In the genomic region with DNA sequence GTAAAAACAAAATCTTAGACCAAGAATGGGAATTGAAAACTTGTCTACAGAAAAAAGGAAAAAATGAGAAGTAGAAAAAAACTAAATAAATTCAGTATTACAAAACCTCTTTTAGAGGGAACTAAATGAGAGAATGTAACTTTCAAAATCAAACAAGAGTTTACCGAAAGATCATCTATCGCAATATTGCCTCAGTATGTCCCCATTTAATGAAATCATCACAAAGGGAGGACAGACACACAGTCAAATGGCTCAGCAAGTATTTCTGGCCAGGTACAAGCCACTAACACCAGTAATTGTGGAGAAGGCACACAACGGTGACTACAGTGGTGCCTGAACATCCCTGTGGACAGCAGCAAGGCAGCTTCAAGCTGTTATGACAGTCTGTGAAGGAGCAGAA, we compare ENCODE assay signal across 29 mouse cellular contexts.
DNase-seq lines count a peak whose midpoint lies in the region; ATAC-seq and TF ChIP-seq lines count a peak whose summit lies in the region.
"Had no signal": no experiment of that assay in that cellular context is flagged by ENCODE, and none has a peak within 500 bp of the region (broad histone marks: within the 10 kb centered on the region; RNA-seq: fewer than 3 reads in every experiment).

No protein-coding gene starts in this region.

- H3K36me3 ChIP-seq in liver, adult 2 months (ENCODE audit: control insufficient read depth, insufficient read depth, low read length): peaks cover 4% of the 10 kb centered on the region; the same call in 1 of the 2 replicates
- 0 out of 2 replicates have a peak, but pooled peaks cover 3% of the 10 kb centered on the region for H3K36me3 ChIP-seq in liver, postnatal 0 days (replicated peaks; ENCODE audit: insufficient read depth, low read length)
- H3K36me3 ChIP-seq in megakaryocyte, embryonic 14.5 days (replicated peaks; ENCODE audit: low read length): no peaks in the 10 kb centered on the region
- H3K36me3 ChIP-seq in midbrain, postnatal 0 days (ENCODE audit: insufficient read depth, low read length): no peaks in the 10 kb centered on the region
- H3K36me3 ChIP-seq: embryonic facial prominence, embryonic 12.5 days; embryonic facial prominence, embryonic 15.5 days; heart, embryonic 12.5 days; hindbrain, embryonic 10.5 days had no signal

- no peaks in the 10 kb centered on the region for H3K79me2 ChIP-seq in liver, adult 2 months (ENCODE audit: control insufficient read depth, insufficient read depth, low read length)

- H3K9ac ChIP-seq in liver, adult 2 months (ENCODE audit: low read depth, low read length): no peak overlapping the region
- no peak overlapping the region for H3K9ac ChIP-seq in liver, postnatal 0 days (replicated peaks)
- H3K9ac ChIP-seq in midbrain, postnatal 0 days (replicated peaks; ENCODE audit: low read length, poor library complexity, severe bottlenecking): no peak overlapping the region
- H3K9ac ChIP-seq: embryonic facial prominence, embryonic 12.5 days; embryonic facial prominence, embryonic 15.5 days; forebrain, postnatal 0 days; heart, embryonic 12.5 days; heart, embryonic 15.5 days; hindbrain, embryonic 13.5 days had no signal

- no peaks in the 10 kb centered on the region for H3K27me3 ChIP-seq in liver, adult 2 months (ENCODE audit: control insufficient read depth, insufficient read depth, low read length)
- no peaks in the 10 kb centered on the region for H3K27me3 ChIP-seq in liver, postnatal 0 days (ENCODE audit: insufficient read depth, low read length)
- no peaks in the 10 kb centered on the region for H3K27me3 ChIP-seq in megakaryocyte, embryonic 14.5 days (replicated peaks)
- H3K27me3 ChIP-seq in midbrain, postnatal 0 days (ENCODE audit: insufficient read depth, low read length): no peaks in the 10 kb centered on the region
- H3K27me3 ChIP-seq: embryonic facial prominence, embryonic 12.5 days; embryonic facial prominence, embryonic 15.5 days; heart, embryonic 12.5 days; heart, embryonic 15.5 days; hindbrain, embryonic 13.5 days had no signal

- no peak overlapping the region for H3K27ac ChIP-seq in liver, adult 2 months (replicated peaks; ENCODE audit: insufficient read depth, low read depth, low read length)
- H3K27ac ChIP-seq in liver, postnatal 0 days (ENCODE audit: low read depth): no peak overlapping the region
- no peak overlapping the region for H3K27ac ChIP-seq in midbrain, postnatal 0 days (ENCODE audit: low read depth, low read length)
- H3K27ac ChIP-seq: embryonic facial prominence, embryonic 12.5 days; embryonic facial prominence, embryonic 15.5 days; gastrocnemius, adult 2 months; heart, embryonic 15.5 days; hindbrain, embryonic 10.5 days; hindbrain, embryonic 13.5 days had no signal

- peaks cover 2% of the 10 kb centered on the region for H3K4me1 ChIP-seq in liver, adult 2 months (ENCODE audit: control insufficient read depth, insufficient read depth, low read length)
- H3K4me1 ChIP-seq in liver, postnatal 0 days (ENCODE audit: insufficient read depth): no peaks in the 10 kb centered on the region
- no peaks in the 10 kb centered on the region for H3K4me1 ChIP-seq in megakaryocyte, embryonic 14.5 days
- H3K4me1 ChIP-seq in midbrain, postnatal 0 days (ENCODE audit: insufficient read depth, low read length): no peaks in the 10 kb centered on the region
- H3K4me1 ChIP-seq: embryonic facial prominence, embryonic 12.5 days; embryonic facial prominence, embryonic 15.5 days; heart, embryonic 12.5 days; heart, embryonic 15.5 days; hindbrain, embryonic 10.5 days; hindbrain, embryonic 13.5 days had no signal

- H3K4me3 ChIP-seq in liver, adult 2 months (ENCODE audit: insufficient read depth, low read depth, low read length): no peak overlapping the region
- no peak overlapping the region for H3K4me3 ChIP-seq in liver, postnatal 0 days (ENCODE audit: low read depth, low read length)
- peak overlapping the region; percentile 56 for H3K4me3 ChIP-seq in megakaryocyte, embryonic 14.5 days (replicated peaks)
- no peak overlapping the region for H3K4me3 ChIP-seq in midbrain, postnatal 0 days (ENCODE audit: low read depth, low read length)
- H3K4me3 ChIP-seq: embryonic facial prominence, embryonic 12.5 days; embryonic facial prominence, embryonic 15.5 days; gastrocnemius, adult 2 months; heart, embryonic 12.5 days; heart, embryonic 15.5 days; hindbrain, embryonic 10.5 days; hindbrain, embryonic 13.5 days had no signal

- no peaks in the 10 kb centered on the region for H3K9me3 ChIP-seq in liver, postnatal 0 days (ENCODE audit: low read length)
- H3K9me3 ChIP-seq in megakaryocyte, embryonic 14.5 days: no peaks in the 10 kb centered on the region
- no peaks in the 10 kb centered on the region for H3K9me3 ChIP-seq in midbrain, postnatal 0 days (ENCODE audit: low read length)
- H3K9me3 ChIP-seq: embryonic facial prominence, embryonic 12.5 days; embryonic facial prominence, embryonic 15.5 days; heart, embryonic 12.5 days; heart, embryonic 15.5 days; hindbrain, embryonic 10.5 days; hindbrain, embryonic 13.5 days had no signal

- H3K4me2 ChIP-seq in liver, postnatal 0 days (ENCODE audit: low read depth, low read length): no peak overlapping the region
- no peak overlapping the region for H3K4me2 ChIP-seq in midbrain, postnatal 0 days (ENCODE audit: low read depth, low read length, poor library complexity, severe bottlenecking)
- H3K4me2 ChIP-seq: embryonic facial prominence, embryonic 12.5 days; embryonic facial prominence, embryonic 15.5 days; heart, embryonic 12.5 days; heart, embryonic 15.5 days; hindbrain, embryonic 13.5 days had no signal

- no peak for TF ChIP-seq CTCF in liver, adult 2 months (IDR thresholded peaks at IDR 0.05; ENCODE audit: low read depth, low read length)
- no peak for TF ChIP-seq CTCF in liver, postnatal 0 days (IDR thresholded peaks at IDR 0.05; ENCODE audit: low read depth)
- no peak for TF ChIP-seq CTCF in midbrain, postnatal 0 days (IDR thresholded peaks at IDR 0.05)

- ATAC-seq in liver, postnatal 0 days: no peak
- no peak for ATAC-seq in midbrain, postnatal 0 days (ENCODE audit: low FRiP score)
- ATAC-seq: activated CD4-positive, CD25-positive, alpha-beta regulatory T cell, adult 4 months; forebrain, embryonic 14.5 days; forebrain, postnatal 0 days; hindbrain, embryonic 16.5 days had no signal

- TF ChIP-seq EP300 in liver, postnatal 0 days (IDR thresholded peaks at IDR 0.05; ENCODE audit: low read depth): no peak

- DNase-seq in liver, adult 2 months (ENCODE audit: extremely low read depth, low read depth, low spot score): peak; percentile 41
- DNase-seq in liver, postnatal 0 days: no peak
- DNase-seq in c-Kit-positive CD71-negative TER-119-negative erythroid progenitor cells, embryonic 14.5 days (ENCODE audit: low read depth): peak; percentile 5
- DNase-seq in kidney, adult 18-20 months: no peak
- no peak for DNase-seq in kidney, adult 11 months
- no peak for DNase-seq in cerebellum, adult 9-11 months
- no peak for DNase-seq in midbrain, postnatal 0 days (ENCODE audit: low spot score)
- DNase-seq: adrenal gland, adult 8-10 months; adrenal gland, postnatal 25 days; B cell, adult 2 months; cerebellum, adult 11-12 months; cerebellum, adult 8-10 months; cerebellum, postnatal 14 days; forebrain, postnatal 0 days; gastrocnemius, adult 2 months; gastrocnemius, postnatal 14 days; heart, adult 18-20 months; heart, postnatal 10 days; heart, postnatal 36 days had no signal

- WGBS in liver, adult 2 months: 48% methylated on average over 3 of the region's 3 CpGs
- WGBS in liver, postnatal 0 days (ENCODE audit: insufficient replicate concordance): 84% methylated on average over 3 of the region's 3 CpGs
- 95% methylated on average over 3 of the region's 3 CpGs for WGBS in midbrain, postnatal 0 days

- no peak for TF ChIP-seq POLR2A in liver, adult 2 months (IDR thresholded peaks at IDR 0.05; ENCODE audit: extremely low read depth, insufficient read depth, low read length)

Comparison
In these comparisons a context has a peak if more than half of its experiments do, and no peak if none do; other contexts are left out.
1. DNase-seq: peak in liver, adult 2 months (single experiment) and c-Kit-positive CD71-negative TER-119-negative erythroid progenitor cells, embryonic 14.5 days (single experiment); none in liver, postnatal 0 days (single experiment), kidney, adult 18-20 months (single experiment), kidney, adult 11 months (single experiment), cerebellum, adult 9-11 months (single experiment) and midbrain, postnatal 0 days (single experiment).